Mouse (Mus musculus) thymus, adult 2 months (tissue): ENCODE results near the gene Grk1. TPM values are rescaled to one million over a fixed set of nuclear protein-coding genes. Genes with fewer than 3 reads are reported as not detected.

Source experiments
- DNase-seq: peaks from one replicate; pipeline ENCODE4 v3.0.0; 2021
- H3K27ac ChIP-seq: fragments of 200-500 bp; 2 replicates; pipeline ENCODE4 v1.5.1; 2012; ENCODE audit warnings: low read length, control low read depth; ENCODE audit not compliant: control insufficient read depth, insufficient read depth
- H3K27me3 ChIP-seq: fragments of 200-500 bp; 2 replicates; pipeline ENCODE4 v1.6.1; 2012; ENCODE audit warnings: mild to moderate bottlenecking, low read length, moderate library complexity, mixed read lengths; ENCODE audit not compliant: control insufficient read depth, insufficient read depth
- H3K36me3 ChIP-seq: fragments of 200-500 bp; 2 replicates; pipeline ENCODE4 v1.6.1; 2012; ENCODE audit warnings: mild to moderate bottlenecking, low read length, moderate library complexity; ENCODE audit not compliant: control insufficient read depth, insufficient read depth
- H3K4me1 ChIP-seq: fragments of 200-500 bp; replicated peaks from 2 replicates; pipeline ENCODE4 v1.6.1; 2012; ENCODE audit warnings: low read length; ENCODE audit not compliant: control insufficient read depth, insufficient read depth
- H3K4me3 ChIP-seq: fragments of 200-500 bp; 2 replicates; pipeline ENCODE4 v1.5.1; 2012; ENCODE audit warnings: mild to moderate bottlenecking, low read length, control low read depth, moderate library complexity; ENCODE audit not compliant: control insufficient read depth, insufficient read depth
- CTCF ChIP-seq: fragments of 200-500 bp; IDR thresholded peaks from 2 replicates; pipeline ENCODE4 v1.5.1; 2012; ENCODE audit warnings: mild to moderate bottlenecking, control low read depth, low read length, moderate library complexity, borderline replicate concordance; ENCODE audit not compliant: control insufficient read depth, poor library complexity, insufficient read depth; ENCODE audit errors: extremely low read depth
- POLR2A ChIP-seq: fragments of 200-500 bp; IDR thresholded peaks from 2 replicates; pipeline ENCODE4 v1.6.1; 2012; ENCODE audit warnings: mild to moderate bottlenecking, low read length, control low read depth, moderate library complexity; ENCODE audit not compliant: control insufficient read depth, poor library complexity, insufficient read depth; ENCODE audit errors: extremely low read depth
- WGBS: fragments of 180-500 bp; shearing (Covaris S2); methylation state at CpG from one replicate; pipeline ENCODE4 v1.1.7; 2018; 5-methylcytosine and 5-hydroxymethylcytosine counted together
- polyA plus RNA-seq: library from polyadenylated mRNA; depleted of rRNA; stranded (reverse); fragments of >200 nt; gene quantifications from 2 replicates; pipeline ENCODE4 v1.2.3, GENCODE M21; 2012; rRNA removed

The Grk1 gene
- polyA plus RNA-seq = 0.05 and 0.09 TPM in 2 replicates

DNA sequence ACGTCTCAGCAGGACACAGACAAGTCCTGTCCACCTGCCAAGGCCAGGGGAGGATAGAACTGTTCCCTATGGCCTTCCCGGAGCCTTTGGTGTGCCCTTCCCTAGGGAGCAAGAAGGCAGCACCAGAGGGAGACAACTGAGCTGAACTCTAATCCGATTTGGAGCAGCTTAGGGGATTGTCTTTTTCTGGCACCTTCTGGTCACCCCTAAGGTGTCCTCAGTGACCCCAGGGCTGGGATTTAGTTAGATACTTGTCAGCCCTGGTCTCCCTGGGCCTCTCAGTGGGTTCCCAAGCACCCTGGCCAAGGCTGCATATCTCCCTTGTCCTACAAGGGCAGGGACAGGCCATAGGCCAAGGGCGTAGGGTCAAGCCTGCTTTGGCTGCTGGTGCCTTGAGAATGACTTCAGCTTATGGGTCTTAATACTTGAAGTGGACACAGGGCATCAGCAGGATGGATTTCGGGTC lies at the start of gene Grk1:
Gene Grk1, plus strand, starts transcription at position 416 of the 466 bp plus-strand sequence.
- no peaks in the 10 kb centered on the region for H3K27me3 ChIP-seq
- 93% methylated on average over 5 of the region's 5 CpGs for WGBS
- no peak for TF ChIP-seq CTCF
- no peak for TF ChIP-seq POLR2A
- peaks cover 4% of the 10 kb centered on the region for H3K4me1 ChIP-seq
- no peak within 1 kb of the TSS for H3K4me3 ChIP-seq
- DNase-seq = no peak
- H3K27ac ChIP-seq = no peak within 1 kb of the TSS
- H3K36me3 ChIP-seq = no peaks in the 10 kb centered on the region

DNA sequence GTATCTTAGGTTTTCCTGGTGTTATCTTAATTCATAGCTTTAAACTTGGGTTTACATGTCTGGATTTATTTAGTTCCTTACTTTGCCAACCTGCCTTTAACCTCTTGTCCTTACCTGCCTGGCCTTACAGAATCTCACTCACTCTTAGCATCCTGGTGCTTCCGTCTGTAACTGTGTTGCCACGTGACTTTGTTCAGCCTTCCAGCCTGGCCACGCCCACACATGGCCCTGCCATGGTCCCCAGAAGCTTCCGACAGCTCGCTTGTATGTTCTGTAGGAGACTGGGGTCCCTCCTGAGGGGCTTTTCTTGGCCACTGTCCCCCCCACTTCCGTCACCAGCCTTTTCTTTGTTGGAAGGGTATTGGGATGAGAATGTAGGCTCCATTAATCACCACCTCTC lies 48.7 kb upstream of the Grk1 start:
- Histone ChIP-seq H3K4me1 (no peaks in the 10 kb centered on the region), H3K36me3 (peaks cover 60% of the 10 kb centered on the region), H3K4me3 (no peak overlapping the region), H3K27me3 (no peaks in the 10 kb centered on the region), H3K27ac (no peak overlapping the region)
- 91% methylated on average over 6 of the region's 6 CpGs for WGBS
- no peak for DNase-seq
- TF ChIP-seq CTCF (no peak), POLR2A (no peak)

- peaks cover 60% of the 10 kb centered on the region for H3K36me3 ChIP-seq
- no peak for DNase-seq
- H3K4me1 ChIP-seq = no peaks in the 10 kb centered on the region
- no peak overlapping the region for H3K4me3 ChIP-seq
- TF ChIP-seq POLR2A = no peak
- TF ChIP-seq CTCF = no peak
- 33% methylated on average over 10 of the region's 10 CpGs for WGBS
- no peaks in the 10 kb centered on the region for H3K27me3 ChIP-seq
- H3K27ac ChIP-seq = no peak overlapping the region
Measured at GRCm38 (mm10) chr8:13356681-13357080, 48.2 kb upstream of the Grk1 start.

DNA sequence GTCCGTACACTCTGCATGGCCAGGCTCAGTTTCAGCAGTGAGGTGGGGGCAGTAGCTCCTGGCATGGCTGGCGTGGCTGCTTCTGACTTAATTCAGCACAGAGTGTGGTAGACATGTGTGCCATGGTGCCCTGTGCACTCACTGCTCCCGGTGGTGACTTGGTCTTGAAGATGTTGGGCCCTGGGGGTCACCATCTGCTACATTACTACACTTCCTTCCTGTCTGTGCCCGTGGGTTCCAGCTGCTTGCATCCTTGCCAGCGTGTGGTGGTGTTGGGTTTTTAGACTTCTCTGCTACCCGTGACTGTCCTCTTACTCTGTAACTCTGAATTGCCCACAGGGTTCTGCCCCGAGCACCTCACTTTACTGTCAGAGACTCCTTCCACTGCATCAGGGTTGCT lies 44.7 kb upstream of the Grk1 start:
- Histone ChIP-seq H3K36me3 (peaks cover 70% of the 10 kb centered on the region), H3K4me1 (no peaks in the 10 kb centered on the region), H3K27ac (no peak overlapping the region), H3K27me3 (no peaks in the 10 kb centered on the region), H3K4me3 (no peak overlapping the region)
- TF ChIP-seq CTCF = no peak
- TF ChIP-seq POLR2A = no peak
- no peak for DNase-seq
- WGBS = 48% methylated on average over 7 of the region's 7 CpGs

DNA sequence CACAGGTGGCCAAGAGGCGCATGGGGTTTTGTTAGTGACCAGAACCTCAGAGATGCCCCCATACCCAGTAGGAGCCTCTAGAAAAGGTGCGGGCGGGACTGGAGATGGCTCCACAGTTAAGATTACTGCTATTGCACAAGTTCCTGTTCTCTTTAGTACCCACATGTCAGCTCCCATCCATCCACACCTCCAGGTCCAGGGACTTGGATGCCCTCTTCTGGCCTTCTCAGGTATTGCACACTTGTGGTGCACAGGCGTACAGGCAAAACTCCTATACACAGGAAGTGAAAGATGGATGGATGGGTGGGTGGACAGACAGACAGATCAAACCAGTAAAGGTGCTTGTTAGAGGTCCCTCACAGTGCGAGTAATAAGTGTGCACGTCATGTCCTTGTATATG lies 43.0 kb upstream of the Grk1 start:
- H3K27ac ChIP-seq = no peak overlapping the region
- 97% methylated on average over 6 of the region's 6 CpGs for WGBS
- DNase-seq = peak; percentile 15
- H3K27me3 ChIP-seq = no peaks in the 10 kb centered on the region
- no peak overlapping the region for H3K4me3 ChIP-seq
- H3K36me3 ChIP-seq = peaks cover 73% of the 10 kb centered on the region
- TF ChIP-seq CTCF = no peak
- TF ChIP-seq POLR2A = no peak
- no peaks in the 10 kb centered on the region for H3K4me1 ChIP-seq

DNA sequence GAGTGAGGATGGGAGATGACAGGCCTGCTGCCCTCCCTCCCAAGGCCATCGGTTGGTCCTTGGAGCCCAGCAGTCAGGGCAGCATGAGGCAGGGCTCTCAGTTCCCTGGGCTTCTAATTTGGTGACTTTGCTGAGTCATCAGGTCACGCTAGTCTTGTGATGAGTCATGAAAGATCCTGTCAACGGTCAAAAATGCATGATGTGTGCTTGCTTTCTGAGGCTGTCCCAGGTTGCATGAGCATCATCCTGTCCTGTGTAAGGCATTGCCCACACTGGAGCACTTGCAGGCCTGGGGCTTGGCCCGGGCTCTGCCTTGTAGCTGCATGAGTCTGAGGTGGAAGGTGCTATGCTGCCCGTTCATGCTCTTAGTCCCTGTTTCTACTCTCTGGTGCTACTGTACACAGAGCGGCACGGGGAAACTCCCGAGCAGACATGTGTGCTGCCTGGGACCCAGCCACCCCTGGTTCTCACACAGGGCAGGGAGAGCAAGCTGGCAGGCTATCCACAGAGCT lies 31.7 kb upstream of the Grk1 start:
- Histone ChIP-seq H3K27ac (no peak overlapping the region), H3K36me3 (peaks cover 82% of the 10 kb centered on the region), H3K4me3 (no peak overlapping the region), H3K27me3 (no peaks in the 10 kb centered on the region), H3K4me1 (no peaks in the 10 kb centered on the region)
- no peak for TF ChIP-seq POLR2A
- no peak for TF ChIP-seq CTCF
- 91% methylated on average over 8 of the region's 8 CpGs for WGBS
- no peak for DNase-seq

GRCm38 (mm10) chr8:13381630-13382029 lies 23.3 kb upstream of the Grk1 start:
- TF ChIP-seq POLR2A = no peak
- no peak for TF ChIP-seq CTCF

More at GRCm38 (mm10) chr8:13381630-13382029, 23.3 kb upstream of the Grk1 start:
- 93% methylated on average over 7 of the region's 7 CpGs for WGBS
- H3K36me3 ChIP-seq = peaks cover 22% of the 10 kb centered on the region
- no peaks in the 10 kb centered on the region for H3K27me3 ChIP-seq
- H3K4me3 ChIP-seq = no peak overlapping the region
- no peak for DNase-seq
- H3K4me1 ChIP-seq = no peaks in the 10 kb centered on the region
- no peak overlapping the region for H3K27ac ChIP-seq
